Mouse (Mus musculus) midbrain, embryonic 14.5 days (tissue): ENCODE measurements at regions not wholly inside any gene's neighbourhood (a gene's known extent, or its start where the extent isn't known, plus 50 kb on each side); places are given as distances from the start of the nearest gene placed in this dataset.

Experiments used
- ATAC-seq: fragments of 200-750 bp; cut with Nextera tagmentation; 2 replicates; pipeline ENCODE4 v1.8.0; 2017; ENCODE audit warnings: moderate number of reproducible peaks, moderate library complexity; ENCODE audit not compliant: low FRiP score, low TSS enrichment
- DNase-seq: peaks from one replicate; pipeline ENCODE4 v3.0.0-alpha.2; 2015
- H3K27ac ChIP-seq: fragments of 300-500 bp; sonication (generic); replicated peaks from 2 replicates; pipeline ENCODE4 v1.5.1; 2014; ENCODE audit warnings: mild to moderate bottlenecking, low read depth, low read length, moderate library complexity
- H3K27me3 ChIP-seq: fragments of 300-500 bp; sonication (generic); 2 replicates; pipeline ENCODE4 v1.6.1; 2014; ENCODE audit warnings: low read length, control low read depth, mixed read lengths; ENCODE audit not compliant: control insufficient read depth, insufficient read depth
- H3K36me3 ChIP-seq: fragments of 300-500 bp; sonication (generic); 2 replicates; pipeline ENCODE4 v1.6.1; 2014; ENCODE audit warnings: low read length, control low read depth; ENCODE audit not compliant: control insufficient read depth, insufficient read depth
- H3K4me1 ChIP-seq: fragments of 300-500 bp; sonication (generic); 2 replicates; pipeline ENCODE4 v1.6.1; 2014; ENCODE audit warnings: mild to moderate bottlenecking, antibody characterized with exemption, low read length, control low read depth; ENCODE audit not compliant: control insufficient read depth, insufficient read depth
- H3K4me2 ChIP-seq: fragments of 300-500 bp; sonication (generic); 2 replicates; pipeline ENCODE4 v1.6.1; 2014; ENCODE audit warnings: mild to moderate bottlenecking, low read length, moderate library complexity
- H3K4me3 ChIP-seq: fragments of 300-500 bp; sonication (generic); replicated peaks from 2 replicates; pipeline ENCODE4 v1.5.1; 2014; ENCODE audit warnings: low read depth, low read length
- H3K9ac ChIP-seq: fragments of 300-500 bp; sonication (generic); replicated peaks from 2 replicates; pipeline ENCODE4 v1.6.1; 2014; ENCODE audit warnings: mild to moderate bottlenecking, low read length, moderate library complexity
- H3K9me3 ChIP-seq: fragments of 300-500 bp; sonication (generic); 2 replicates; pipeline ENCODE4 v1.6.1; 2016; ENCODE audit warnings: low read length, control low read depth, mixed read lengths; ENCODE audit not compliant: control insufficient read depth
- WGBS: fragments of 180-500 bp; shearing (Covaris S2); extraction: QIAGEN DNeasy Blood & Tissue Kit; methylation state at CpG from one replicate; pipeline ENCODE4 v1.1.7; 2014; 5-methylcytosine and 5-hydroxymethylcytosine counted together

DNA sequence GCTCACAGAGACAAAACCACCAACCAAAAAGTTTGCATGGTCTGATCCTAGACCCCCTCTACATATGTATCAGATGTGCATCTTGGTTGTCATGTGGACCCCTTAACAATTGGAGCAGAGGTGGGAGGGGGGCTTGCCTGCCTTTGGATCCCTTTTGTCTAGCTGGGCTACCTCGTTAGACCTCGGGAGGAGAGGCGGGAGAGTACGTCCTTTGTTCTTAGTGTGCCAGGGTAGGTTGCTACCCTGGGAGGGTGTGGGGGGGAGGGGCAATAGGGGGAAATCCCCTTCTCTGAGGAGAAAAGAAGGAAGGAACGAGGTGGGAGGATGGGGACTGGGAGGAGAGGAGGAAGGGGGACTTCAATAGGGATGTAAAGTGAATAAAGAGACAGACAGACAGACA, 58.5 kb upstream of the Coch start:
- Histone ChIP-seq H3K9ac (no peak overlapping the region), H3K27me3 (no peaks in the 10 kb centered on the region), H3K36me3 (no peaks in the 10 kb centered on the region), H3K4me2 (no peak overlapping the region), H3K4me3 (no peak overlapping the region), H3K27ac (no peak overlapping the region), H3K9me3 (no peaks in the 10 kb centered on the region), H3K4me1 (no peaks in the 10 kb centered on the region)
- DNase-seq = no peak
- WGBS = 4% methylated on average over 5 of the region's 5 CpGs
- no peak for ATAC-seq

DNA sequence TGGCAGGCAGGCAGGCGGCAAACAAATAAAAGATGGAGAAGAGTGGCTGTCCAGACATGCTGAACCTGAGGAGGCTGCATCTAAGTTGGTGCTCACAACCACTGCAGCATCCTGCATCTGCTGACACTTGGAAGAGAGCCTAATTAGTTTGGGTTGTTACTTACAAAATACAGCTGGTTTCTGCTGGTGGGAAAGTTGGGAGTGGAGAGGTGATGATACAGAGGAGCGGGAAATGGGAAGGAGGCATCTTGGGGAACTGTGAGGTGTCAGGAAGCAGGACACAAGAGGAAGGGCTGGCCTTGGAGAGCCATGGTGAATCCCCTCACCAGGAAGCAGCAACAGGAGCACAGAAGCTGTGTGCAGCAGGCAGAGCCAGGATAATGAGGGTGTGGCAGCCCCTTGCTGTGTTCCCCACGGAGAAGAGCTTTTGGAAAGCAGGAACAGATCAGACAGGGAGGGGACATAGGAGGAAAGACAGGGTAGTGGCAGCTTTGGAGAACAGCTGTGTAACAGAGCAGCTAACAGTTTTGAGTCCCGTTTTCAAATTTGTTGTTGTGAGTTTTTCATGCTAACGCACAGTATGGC, 58.0 kb upstream of the Coch start:
- WGBS = 47% methylated on average over 5 of the region's 5 CpGs
- no peak overlapping the region for H3K4me3 ChIP-seq

More for the DNA sequence above, 58.0 kb upstream of the Coch start:
- H3K9me3 ChIP-seq = no peaks in the 10 kb centered on the region
- ATAC-seq (no peak), DNase-seq (no peak)
- H3K4me1 ChIP-seq = no peaks in the 10 kb centered on the region
- no peak overlapping the region for H3K9ac ChIP-seq
- H3K4me2 ChIP-seq = no peak overlapping the region
- no peaks in the 10 kb centered on the region for H3K27me3 ChIP-seq
- H3K36me3 ChIP-seq = no peaks in the 10 kb centered on the region
- H3K27ac ChIP-seq = no peak overlapping the region
